Mouse (Mus musculus): ENCODE results near the gene Ccdc157. TPM values are rescaled to one million over a fixed set of nuclear protein-coding genes. Genes with fewer than 3 reads are reported as not detected.

Ccdc157 gene
- total RNA-seq, 2 experiments from 2014 or later, result 16.6 to 17.6 TPM

DNA sequence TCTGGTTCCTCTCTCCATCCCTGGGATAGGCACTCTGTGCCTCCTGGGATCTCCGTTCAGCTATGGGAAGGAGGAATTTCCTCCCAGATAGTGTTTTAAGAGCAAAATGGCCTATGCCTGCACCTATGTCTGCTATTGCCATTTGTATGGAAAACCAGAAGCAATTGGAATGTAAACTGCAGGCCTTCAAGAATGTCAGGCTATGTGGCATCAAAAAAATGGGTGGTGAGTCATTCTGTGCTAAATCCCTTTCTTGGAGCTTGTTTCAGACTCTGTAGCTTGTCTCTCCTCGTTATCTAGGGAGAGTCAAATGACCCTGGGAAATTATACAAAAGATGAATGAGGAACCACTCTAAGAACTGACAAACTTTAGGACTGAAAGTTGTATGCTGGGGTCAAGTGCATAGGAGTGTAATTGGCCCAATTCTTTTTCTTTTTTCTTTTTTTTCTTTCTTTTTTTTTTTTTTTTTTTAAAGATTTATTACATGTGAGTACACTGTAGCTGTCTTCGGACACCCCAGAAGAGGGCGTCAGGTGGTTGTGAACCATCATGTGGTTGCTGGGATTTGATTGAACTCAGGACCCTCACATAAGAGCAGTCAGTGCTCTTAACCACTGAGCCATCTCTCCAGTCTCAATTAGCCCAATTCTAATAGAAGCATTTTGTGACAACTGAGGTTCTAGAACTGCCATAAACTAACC, 24.3 kb upstream of the Ccdc157 start:
- DNase-seq (ENCODE audit: low spot score in 2 of 2), result no peak

DNA sequence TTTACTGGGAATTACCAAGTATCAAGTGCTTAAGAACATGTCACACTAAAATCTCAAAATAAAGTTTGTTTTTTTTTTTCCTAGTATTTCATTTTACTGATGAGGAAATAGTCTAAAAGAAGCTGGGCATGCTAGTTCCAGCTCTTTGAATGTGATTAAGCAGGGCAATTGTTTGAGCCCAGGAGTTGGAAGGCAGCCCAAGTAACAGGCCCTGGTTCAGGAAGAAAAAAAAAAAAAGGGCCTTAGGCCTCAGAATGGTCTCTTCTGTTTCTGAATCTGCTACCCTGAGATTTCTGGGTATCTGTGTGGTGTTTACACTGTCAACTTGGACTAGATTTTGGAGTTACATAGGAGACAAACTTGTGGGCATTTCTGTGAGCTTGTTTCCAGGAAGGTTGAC, 23.4 kb upstream of the Ccdc157 start:
- DNase-seq (ENCODE audit: low spot score in 2 of 2), result no peak

DNA sequence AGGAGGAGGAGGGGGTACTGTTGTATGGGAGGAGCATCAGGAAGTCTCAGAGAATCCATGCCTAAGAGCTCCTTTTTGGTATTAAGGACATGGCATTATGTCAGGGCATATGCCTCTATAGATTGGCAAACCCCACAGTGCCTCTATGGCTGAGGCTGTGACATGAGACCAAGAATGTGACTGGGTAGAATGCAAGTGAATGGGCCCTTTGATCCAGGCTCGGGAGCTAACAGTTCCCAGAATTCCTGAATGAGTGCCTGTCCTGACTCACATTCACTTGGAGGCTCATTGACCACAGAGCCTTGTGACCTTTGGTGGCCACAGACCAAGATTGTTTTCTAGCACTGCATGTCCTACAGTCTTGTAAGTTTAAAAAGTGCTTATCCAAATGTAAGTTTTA, 22.0 kb upstream of the Ccdc157 start:
- no peak for DNase-seq (ENCODE audit: low spot score in 2 of 2)

DNA sequence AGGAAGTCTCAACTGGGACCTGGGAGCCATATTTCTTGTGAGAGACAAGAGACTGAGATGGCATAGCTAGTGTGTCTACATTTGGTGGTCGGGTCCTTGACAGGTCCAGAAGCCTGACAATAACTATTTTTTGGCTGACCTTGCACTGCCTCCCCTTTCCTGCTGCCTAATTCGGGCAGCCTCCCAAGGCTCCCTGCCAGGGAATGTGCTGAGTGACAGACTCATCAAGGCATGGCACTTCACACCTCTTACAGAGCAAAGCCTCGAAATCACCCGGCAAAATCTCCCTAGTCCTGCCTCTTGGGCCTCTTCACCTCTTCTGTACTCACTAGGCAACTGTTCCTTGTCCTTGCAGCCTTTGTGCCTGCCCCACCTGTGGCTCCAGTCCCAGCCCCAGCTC, 17.6 kb upstream of the Ccdc157 start:
- no peak for DNase-seq (ENCODE audit: low spot score in 2 of 2)

GRCm38 (mm10) chr11:4174586-4174985, 14.5 kb upstream of the Ccdc157 start:
- DNase-seq (ENCODE audit: low spot score in 2 of 2), result peak; percentile 32 to 45

DNA sequence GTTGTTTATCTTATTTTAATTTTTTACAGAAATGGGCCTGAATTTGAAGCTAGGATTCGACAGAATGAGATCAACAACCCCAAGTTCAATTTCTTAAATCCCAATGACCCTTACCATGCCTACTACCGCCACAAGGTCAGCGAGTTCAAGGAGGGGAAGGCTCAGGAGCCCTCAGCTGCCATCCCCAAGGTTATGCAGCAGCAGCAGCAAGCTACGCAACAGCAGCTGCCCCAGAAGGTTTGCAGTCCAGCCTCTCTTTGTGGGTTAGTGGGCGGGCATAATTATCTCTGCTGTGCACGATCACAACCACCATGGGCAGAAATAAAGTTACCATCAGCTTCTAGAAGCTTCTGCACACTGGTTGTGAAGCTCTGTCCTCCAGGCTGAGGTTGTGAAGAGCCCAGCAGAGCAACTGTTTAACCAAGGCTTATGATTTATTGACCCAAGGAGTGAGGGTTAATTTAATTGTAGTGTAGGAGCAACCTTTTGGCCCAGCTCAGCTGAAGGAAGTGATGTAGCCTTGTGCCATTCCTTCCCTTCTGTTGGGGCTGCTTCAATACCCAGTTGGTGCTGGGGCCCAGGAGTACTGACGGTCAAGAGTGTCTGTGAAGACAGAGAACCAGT, 6.5 kb upstream of the Ccdc157 start:
- DNase-seq (ENCODE audit: low spot score in 2 of 2), result no peak

GRCm38 (mm10) chr11:4164701-4165100, 4.6 kb upstream of the Ccdc157 start:
- DNase-seq (ENCODE audit: low spot score in 2 of 2), result no peak

DNA sequence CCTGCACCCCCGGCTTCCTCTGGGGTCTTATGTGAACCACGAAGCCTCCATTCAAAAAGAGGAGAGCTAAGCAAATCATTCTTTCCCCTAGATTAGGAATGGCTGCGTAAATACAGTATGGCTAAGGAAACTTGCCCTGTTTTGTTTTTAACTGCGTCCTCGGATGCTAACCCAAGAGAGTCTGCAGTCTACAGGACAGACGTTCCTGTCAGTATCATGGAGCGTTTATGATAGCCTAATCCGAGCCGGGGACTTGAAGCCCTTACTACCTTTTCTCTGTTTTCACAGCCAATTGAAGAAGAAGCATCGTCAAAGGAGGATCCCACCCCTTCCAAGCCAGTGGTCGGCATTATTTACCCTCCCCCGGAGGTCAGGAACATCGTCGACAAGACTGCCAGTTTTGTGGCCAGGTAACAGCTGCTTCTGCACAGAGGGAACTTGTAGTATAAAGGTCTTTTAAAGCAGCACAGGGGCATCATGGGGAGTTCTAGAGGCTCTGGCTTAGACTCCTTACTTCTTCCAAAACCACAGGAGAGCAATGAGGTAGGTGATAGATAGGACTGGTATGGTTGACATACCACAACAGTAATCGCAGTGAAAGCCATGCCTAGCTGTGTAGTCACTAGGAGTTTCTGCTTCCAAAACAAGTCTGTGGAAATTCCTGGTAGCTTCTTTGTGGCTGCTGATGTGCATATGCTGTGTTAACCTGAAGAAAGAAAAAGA, 826 bp upstream of the Ccdc157 start:
- DNase-seq (ENCODE audit: low spot score in 2 of 2), result no peak

GRCm38 (mm10) chr11:4158676-4159075, 1.4 kb downstream of the Ccdc157 start:
- no peak for DNase-seq (ENCODE audit: low spot score in 2 of 2)

DNA sequence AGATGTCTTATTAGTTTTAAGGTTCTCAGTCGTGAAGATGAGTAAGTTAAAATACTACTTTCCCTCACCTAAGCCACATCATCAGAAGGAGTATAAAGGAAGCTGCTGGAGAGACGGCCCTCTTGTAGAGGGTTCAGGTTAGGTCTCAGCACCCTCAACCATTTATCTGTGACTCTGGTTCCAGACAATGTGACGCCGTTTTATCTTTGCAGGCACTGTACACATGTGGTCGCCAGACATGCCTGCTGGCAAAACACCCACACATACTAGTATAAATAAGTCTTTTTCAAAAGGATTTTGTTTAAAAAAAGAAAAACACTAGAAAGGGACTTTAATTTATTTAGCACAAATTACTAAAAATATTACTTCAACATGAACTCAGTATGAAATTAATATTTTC, 4.5 kb downstream of the Ccdc157 start:
- DNase-seq (ENCODE audit: low spot score in 2 of 2), result no peak

GRCm38 (mm10) chr11:4153694-4154093, 6.4 kb downstream of the Ccdc157 start:
- DNase-seq (ENCODE audit: low spot score in 2 of 2), result no peak

DNA sequence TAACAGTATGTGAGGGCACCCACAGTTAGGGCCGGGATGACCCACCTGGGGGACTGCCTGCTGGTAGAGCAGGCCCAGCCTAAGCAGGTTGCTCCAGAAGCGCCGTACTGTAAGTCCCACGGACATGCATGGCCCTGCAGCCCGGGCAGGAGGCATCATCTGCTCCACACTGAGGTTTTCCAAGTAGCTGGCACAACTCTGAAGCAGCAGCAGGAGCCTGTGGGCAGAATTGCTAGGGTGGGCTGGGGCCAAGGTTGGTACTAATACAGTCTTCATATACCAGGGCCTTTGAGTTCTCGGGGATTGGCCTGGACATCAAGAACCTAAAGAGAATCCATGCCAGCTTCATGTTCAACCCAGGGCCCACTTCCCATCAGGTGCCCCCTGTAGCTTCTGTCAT, 10.2 kb downstream of the Ccdc157 start:
- no peak for DNase-seq (ENCODE audit: low spot score in 2 of 2)

DNA sequence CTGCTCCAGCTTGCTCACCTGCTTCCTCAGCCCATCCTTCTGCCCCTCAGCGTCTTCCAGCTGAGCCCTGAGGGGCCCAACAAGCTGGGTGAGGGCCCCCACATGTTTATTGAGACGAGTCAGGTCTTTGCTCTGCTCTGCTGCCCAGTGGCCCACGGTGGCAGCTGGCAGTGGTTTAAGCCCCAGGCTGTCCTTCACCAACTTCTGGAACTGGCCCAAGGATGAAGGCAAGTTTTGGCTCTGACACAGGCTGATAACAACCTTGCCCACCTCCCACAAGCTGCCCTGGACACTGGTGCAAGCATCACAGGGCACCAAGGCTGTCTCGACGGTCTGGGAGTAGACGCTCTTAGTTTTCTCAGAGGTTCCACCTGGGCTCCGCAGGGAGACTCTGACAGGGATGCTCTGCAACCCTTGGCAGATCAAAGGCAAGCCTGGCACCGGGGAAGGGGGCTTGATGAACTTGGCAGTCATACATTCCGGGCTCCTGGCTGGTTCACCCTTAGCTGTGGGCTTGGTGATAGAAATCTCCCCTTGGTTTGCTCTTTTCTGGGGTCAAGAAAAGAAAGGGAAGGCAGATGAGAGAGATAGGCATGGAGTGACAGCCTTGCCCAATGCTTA, 11.4 kb downstream of the Ccdc157 start:
- DNase-seq (ENCODE audit: low spot score in 2 of 2), result no peak

GRCm38 (mm10) chr11:4148120-4148519, 12.0 kb downstream of the Ccdc157 start:
- no peak for DNase-seq (ENCODE audit: low spot score in 2 of 2)

GRCm38 (mm10) chr11:4147098-4147497, 13.0 kb downstream of the Ccdc157 start:
- no peak for DNase-seq (ENCODE audit: low spot score in 2 of 2)

DNA sequence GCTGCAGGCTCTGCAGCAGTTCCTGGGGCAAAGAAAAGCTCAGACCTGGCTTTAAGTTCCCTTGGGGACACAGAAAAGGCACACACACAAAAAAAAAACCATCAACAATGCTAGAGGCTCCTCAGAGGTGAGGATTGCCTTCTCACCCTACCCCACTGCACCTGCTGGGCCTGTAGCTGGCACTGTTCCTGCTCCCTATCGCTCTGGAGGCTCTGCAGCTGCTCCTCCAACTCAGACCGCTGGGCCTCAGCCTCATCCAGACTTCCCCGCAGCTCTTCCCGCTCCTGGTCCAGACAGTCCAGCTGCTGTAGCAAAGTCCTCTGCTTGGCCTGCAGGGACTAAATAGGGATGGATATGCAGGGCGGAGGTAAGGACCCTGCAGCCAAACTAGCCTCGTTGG, 13.7 kb downstream of the Ccdc157 start:
- no peak for DNase-seq (ENCODE audit: low spot score in 2 of 2)

GRCm38 (mm10) chr11:4143281-4144062, 16.6 kb downstream of the Ccdc157 start:
- no peak for DNase-seq (ENCODE audit: low spot score in 2 of 2)

DNA sequence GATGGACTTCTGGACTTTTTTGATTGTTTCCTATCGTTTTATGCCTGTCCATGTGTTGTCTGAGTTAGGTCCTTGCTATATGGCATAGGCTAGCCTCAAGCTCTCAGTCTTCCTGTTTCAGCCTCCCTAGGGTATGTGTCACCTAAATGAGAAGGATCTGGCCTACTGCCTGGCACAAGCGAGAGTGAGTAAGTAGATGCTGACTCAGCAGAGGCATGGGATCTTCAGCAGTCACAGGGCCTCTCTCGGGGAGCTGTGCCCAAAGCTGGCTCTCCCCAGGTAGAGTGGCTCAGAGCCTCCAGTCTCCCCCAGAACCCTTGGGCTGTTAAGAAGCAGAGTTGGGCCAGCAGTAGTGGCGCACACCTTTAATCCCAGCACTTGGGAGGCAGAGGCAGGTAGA, 17.7 kb downstream of the Ccdc157 start:
- DNase-seq (ENCODE audit: low spot score in 2 of 2), result no peak

GRCm38 (mm10) chr11:4141505-4141904, 18.6 kb downstream of the Ccdc157 start:
- no peak for DNase-seq (ENCODE audit: low spot score in 2 of 2)

DNA sequence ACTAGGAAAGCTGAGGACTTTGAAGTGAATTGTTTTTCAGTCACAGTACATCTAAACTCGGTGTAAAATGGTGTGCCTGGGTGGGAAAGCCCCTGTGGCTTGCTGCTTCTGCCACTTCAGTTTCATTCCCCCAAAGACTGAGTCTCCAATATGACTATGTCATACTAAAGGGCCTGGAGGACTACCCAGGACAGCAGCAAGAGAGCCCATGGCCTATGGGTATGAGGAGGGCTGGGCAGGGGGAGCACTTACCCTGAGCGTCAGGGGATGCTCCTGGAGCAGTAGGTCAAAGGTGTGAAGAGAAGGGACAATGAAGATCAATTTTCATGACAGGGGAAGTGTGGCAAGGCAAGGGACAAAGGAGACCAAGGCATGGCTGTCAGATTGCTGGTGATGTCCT, 21.1 kb downstream of the Ccdc157 start:
- no peak for DNase-seq (ENCODE audit: low spot score in 2 of 2)
